Mouse (Mus musculus): Measurements from ENCODE around the gene P2rx1.

Gene P2rx1

DNA sequence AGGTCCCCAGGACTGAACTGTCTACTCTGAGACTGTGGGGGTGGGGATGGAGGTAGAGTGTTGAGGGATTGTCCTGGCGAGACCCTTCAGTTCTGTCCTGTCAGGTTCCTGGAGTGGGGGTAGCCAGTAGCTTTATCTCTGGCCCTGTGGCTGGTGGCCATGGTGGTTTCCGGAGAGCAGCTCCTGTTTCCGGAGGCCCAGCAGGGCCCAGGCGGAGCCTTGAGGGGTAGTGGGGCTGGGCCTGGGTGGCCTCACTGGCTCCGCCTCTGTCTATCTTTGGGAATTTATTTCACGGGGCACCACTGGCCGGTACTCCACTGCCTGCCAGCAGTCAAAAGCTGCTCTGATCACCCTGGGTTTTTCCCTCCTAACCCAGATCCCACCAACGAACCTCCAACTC, at the start of gene P2rx1:
Gene P2rx1, plus strand, starts transcription at position 333 of the 400 bp plus-strand sequence.
- DNase-seq: peak; percentile 60 to 72

DNA sequence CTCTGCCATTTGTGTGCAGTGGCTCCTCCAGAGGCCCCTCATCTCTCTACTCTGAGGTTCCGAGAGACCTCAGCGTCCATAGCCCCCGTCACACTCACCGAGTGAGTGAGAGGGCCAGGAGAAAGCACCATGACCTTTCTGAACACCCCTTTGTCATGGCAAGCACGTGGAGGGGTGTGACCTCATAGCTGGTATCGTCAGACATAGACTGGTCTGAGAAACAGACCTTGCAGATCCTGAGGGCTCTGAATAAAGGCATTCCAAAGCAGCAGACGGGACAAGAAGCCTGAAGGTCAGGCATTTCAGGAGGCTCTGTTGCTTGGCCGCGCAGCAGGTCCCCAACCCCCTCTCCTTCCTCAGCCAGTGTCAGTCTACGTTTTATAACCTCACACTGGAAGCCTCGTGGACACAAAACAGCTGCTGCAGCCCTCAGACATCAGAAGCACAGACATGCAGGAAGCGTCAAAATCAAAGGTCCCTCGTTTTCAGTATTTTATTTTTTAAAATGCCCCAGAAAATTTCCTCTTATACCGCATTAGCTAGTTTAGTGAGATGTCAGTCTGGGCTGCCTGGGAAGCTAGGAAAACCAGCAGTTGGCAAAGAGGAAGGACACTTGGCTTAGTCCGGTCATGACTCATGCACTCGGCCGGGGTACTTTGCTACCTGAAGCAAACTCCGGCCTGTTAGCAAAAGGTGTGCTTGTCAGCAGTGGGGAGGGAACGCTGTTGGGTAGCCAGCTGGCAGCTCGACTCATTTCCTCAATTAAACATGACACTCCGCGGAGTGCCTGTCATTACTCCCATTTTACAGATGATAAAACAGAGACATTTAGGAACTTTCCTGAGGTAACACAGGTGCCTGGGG, 47.5 kb upstream of the P2rx1 start:
- DNase-seq: peak in 1 of 2 experiments; percentile 71

DNA sequence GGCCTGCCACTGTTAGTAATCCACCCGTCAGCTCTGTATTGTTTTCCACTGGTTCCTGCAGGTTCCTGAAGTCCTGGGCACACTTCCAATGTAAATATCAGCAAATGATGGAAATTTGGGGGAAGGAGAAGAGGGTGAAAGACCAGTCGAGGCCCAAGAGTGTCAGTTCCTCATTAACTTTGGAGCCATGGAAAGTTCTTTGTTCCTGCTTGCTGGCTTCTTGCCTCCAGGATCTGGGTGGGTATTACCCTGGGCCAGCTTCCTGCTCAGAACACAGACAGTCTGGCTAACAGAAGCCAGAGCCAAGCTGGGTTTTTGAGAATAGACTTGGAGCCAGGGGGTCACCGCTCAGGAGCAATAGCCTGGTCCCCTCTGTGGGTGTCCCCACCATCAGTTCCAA, 46.7 kb upstream of the P2rx1 start:
- DNase-seq: peak; percentile 64 to 72

DNA sequence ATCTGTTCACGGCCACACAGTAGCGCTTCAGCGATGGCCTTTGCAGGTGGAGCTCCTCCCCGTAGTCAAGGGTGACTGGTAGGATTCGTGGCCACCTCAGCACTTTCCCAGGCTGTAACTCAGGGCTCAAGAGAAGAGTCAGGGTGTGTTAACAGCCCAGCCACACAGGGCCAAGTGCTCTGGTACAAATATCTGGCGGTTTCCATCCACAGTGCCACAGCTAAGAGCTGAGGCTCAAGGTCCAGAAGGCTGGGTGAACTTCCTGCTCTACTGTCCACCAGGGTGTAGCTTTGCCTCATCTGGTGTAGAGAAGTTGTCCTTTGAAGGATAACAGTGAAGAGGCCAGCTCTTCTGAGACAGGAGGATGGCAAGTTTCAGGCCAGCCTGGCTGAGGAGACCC, 46.2 kb upstream of the P2rx1 start:
- DNase-seq: no peak

DNA sequence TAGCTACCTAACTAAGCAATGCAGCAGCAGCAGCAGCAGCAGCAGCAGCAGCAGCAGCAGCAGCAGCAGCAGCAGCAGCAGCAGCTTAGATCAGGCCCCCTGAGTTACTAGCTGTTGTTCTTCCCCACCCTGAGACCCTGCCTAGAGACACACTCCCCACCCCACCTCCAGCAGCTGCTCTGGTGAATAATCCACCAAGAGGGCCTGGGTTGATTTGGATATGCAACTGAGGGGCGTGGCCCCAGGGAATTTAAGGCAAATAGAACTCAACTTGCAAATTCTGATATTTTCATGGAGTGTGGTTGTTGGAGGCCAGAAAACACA, 45.8 kb upstream of the P2rx1 start:
- DNase-seq: no peak

DNA sequence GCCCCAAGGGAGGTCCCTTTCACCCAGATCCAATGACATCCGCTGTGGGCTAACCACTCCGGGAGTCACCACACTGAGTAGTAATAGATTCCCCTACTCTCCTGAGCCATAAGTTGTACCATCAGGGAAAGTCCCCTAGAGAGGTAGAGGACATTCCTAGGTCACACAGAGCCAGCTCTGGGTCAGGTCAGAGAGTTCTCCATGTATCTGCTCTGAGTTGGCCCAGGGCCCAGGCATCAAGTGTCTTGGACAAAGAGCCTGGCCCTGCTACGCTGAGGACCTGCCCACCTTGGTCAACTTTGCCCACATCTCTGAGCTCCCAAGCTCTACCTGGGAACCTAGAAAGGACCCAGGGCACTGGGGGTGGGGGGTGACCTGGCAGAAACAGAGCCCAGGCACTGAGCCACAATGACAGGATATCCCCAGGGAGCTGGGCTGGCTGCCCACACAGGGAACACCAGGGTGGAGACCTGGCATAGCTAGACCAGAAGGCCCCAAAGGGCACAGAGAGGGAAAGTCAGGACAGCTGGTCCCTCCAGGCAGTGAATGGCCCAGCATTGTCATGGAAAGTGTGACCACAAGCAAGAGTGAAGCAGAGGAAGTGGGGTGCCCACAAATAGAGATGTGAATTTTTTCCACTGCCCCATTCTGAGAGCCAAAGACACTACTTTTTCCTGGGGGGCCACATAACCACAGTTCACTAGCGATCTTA, 45.3 kb upstream of the P2rx1 start:
- peak; percentile 77 to 90 for DNase-seq

DNA sequence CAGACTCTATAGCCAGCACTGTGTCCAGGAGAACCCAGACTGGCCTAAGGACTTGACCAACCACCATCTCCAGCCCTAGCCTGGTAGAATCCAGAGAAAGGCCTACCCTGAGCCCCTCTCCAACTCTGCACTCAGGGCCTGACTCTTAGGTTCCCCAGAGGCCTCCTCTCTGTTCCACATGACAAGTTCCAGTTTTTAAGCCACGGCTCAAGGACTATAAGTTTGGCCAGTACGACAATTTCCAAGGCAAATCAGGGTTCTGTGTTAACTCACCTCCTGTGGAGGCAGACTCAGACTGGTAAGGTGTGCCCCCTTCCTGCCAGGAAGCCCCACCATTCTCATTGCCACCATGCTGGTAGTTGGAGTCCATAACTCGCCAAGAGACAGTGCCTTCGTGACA, 44.7 kb upstream of the P2rx1 start:
- no peak for DNase-seq

DNA sequence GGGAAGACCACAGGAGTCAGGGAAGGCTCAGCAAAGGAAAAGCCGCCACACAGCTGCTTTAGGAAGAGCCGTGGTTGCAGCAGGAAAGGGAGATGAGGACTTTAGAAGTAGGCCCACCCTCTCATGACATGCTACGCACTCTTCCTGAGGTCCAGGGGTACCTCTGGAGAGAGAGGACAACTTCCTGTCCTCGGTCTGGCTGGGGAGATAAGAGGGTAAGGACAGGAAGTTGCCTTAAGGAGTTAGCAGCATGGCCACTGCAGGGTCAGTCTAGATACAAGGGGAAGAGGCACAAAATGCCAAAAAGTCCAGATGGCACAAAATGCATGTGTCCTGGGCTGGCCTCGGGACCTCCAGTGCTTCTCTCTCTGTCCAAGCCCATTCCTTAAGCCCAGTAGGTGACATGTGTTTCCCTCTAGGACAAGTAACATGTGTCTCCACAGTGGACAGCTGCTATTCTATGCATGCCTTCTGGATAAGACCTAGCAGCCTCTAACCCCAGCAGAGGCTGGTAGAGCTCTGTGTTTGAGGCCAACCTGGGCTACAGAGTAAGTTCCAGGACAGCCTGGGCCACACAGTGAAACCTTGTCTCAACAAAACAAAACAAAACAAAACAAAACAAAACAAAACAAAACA, 43.4 kb upstream of the P2rx1 start:
- DNase-seq: peak; percentile 48 to 62

DNA sequence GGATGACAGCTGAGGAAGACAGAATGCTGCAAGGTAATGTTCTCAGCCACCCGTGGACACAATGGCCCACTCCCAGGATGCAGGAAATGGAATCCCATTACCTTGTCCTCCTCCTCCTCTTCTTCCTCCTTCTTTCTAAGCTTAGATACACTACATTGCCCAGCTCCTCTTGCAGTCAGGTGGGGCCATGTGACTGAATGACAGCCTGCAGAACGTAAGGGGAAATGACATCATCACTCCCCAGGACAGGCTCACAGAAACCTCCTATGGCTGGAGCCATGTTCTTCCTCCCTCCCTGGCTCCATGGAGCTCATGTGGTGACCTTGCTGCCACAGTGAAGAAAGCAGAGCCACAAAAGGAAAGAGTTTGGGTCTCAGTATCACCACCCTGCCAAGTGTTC, 41.6 kb upstream of the P2rx1 start:
- no peak for DNase-seq

DNA sequence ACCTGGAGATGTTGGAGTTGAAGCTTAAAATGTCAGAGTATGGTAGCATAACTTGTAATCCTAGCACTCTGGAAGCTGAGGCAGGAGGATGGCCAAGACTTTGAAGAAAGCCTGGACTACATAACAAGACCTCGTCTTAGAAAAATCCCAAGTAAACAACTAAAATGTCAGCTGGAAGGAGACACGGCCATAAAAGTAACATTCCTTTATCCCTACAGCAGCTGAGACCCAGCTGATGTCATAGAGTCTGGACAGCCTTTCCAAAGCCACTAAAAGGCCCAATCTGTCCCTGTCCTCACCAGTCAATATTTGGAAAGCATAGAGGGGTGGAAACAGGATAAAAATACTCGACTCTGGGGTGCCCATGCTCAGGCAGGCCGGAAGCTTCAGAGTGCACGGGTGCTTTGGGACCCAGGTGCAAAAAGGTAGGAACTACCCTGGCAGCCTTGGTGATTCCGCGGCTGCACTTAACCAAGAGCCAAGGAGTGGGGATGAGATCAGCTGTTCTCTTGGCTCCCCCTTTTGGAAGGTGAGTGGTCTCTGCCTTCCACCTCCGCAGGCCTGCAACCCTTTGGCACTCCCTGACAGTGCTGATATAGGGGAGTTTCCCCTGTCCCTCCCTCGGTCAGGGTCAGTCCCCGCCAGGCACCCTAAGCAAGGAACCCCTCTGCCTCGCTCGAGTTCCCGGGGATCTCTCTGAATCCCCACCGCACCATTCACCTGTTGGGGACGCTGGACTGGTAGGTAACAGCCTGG, 38.8 kb upstream of the P2rx1 start:
- DNase-seq: no peak

DNA sequence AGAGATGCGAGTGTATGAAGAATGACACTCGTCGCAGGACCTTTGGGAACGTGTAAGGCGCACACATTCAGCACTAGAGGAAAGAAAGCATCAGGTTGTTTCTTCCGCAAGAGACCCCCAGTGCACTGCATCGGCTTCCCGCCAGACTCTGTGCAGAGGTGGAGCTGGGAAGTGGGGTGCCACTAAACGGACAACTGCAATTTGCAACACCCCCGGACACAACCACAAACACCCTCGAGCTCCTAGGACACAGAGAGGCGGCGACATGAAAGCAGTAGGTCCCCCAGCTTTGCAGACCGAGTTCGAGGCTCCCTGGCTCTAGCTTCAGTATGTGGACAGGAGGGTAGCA, 38.2 kb upstream of the P2rx1 start:
- DNase-seq: no peak

DNA sequence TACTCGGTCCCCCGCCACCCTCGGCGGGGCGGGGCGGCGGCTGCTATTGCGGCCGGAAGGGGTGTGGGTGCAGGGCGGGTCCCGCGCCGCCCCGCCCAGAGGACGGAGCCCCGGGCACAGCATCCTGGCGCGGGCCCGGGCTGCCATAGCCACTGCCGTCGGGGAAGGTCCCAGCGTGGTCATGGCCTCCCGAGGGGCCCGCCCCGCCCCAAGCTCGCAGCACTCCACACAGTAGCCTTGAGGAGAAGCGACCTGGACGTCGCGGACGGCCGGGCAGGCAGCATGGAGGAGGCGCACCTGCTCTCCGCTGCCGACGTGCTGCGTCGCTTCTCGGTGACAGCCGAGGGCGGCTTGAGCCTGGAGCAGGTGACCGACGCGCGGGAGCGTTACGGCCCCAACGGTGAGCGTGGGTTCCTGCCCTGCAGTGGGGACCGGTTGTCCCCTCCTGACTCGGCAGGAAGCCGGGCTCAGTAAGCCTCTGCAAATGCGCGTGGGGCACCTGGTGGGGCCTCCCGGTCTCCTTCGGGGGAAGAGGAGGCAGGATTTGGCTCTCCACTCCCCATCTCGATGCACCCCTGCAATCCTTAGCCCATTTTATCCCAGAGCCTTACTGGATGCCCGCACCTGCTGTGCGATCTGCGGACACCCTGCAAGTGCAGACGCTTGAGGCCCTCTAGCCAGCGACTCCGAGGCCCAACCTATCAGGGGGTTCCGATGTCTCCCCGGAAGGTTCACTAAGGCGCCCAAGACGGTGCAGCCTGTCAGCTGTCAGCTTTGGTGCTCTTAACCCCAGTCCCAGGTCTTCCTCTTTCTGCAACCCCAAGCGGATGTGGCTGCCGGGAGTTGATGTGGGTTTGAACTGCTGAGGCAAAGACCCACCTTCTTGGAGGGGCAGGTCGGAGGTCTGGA, 37.6 kb upstream of the P2rx1 start, which contains the start of gene Atp2a3:
Gene Atp2a3, plus strand, starts transcription at position 98 of the 909 bp plus-strand sequence.
- DNase-seq: peak; percentile 76 to 86

DNA sequence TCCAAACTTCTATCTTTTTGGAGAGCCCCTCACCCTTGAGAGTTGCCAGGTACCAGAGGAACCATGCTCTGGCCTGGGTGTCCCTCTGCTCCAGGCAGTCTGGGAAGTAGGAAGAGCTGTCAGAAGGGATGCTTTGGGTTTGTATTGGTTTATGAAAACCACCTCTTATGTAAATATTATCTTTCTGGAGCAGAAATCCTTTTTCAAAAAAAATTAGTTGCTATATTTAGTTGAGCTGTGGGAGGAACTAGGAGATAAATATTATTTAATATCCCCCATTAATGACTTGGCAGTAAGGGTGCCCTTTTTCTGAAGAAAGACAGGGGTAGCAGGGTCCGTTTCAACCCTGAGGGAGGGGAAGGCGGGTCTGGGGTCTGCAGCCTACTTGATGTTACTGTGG, 36.5 kb upstream of the P2rx1 start:
- DNase-seq: no peak

DNA sequence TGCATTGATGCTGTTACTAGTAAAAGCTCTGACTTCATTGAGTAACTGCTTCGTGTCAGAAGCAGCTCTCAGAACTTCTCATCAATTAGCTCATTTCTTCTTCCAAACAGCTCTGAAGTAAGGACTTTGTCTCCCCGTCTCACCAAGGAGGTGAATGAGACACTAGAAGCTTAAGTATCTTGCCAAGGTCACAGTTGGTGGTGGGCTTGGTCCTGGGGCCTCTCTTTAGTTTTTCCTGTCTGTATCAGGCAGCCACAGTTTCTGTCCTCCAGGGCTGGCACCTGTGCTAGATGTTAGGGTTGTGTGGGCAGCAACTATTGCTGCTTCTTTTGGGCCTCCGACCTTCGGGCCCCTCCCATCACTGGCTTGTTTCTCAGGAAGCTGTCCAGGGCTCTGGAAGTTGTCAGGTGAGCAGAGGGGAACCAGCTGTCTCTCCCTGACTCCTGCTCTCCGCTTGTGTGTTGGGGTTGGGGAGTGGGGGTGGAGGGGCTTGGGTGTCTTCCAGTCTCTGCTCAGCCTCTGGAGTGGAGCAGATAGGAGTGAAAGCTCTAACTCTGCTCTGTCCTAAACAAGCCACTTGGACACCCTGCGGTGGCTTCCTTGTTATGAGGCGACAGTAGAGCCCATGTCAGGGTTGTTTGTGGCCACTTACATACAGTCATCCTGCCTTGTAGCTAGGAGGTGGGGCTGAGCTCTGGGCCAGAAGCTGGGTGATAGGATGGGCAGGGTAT, 35.7 kb upstream of the P2rx1 start:
- DNase-seq: no peak

DNA sequence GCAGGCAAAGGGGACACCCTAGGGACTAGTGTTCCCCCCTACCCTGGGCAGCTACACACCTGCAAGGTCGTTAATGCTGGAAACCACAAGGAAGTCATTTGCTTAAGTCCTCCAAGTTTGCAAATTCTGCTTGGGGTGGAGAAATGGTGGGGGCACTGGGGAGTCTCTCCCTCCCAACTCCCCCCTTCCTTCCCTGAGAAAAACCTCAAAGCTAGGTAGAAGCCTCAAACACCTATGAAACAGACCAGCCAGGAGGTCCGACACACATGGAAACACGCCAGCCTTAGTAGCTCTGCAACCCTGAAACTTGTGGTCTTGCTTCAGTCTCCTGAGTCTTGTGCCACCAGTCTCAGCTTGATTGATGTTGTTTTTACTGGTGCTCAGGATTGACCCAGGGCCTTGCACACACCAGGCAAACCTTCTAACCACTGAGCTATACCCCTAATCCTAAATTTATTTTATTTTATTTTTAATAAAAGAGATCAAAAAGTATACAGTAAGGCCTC, 35.1 kb upstream of the P2rx1 start:
- DNase-seq: no peak

DNA sequence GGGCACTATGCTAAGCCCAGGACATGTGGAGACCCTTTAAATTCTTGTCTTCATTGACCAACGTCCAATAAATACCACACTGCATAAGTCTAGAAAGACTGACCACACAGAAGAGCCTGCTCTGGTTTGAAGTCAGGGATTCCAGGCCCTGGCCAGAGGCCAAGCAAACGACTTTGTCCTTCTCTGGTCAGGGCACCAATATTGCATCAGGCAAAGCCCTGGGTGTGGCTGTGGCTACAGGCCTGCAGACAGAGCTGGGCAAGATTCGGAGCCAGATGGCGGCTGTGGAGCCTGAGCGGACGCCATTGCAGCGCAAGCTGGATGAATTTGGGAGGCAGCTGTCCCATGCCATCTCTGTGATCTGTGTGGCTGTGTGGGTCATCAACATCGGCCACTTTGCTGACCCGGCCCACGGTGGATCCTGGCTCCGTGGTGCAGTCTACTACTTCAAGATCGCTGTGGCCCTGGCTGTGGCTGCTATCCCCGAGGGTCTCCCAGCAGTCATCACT, 23.9 kb upstream of the P2rx1 start:
- DNase-seq: no peak

DNA sequence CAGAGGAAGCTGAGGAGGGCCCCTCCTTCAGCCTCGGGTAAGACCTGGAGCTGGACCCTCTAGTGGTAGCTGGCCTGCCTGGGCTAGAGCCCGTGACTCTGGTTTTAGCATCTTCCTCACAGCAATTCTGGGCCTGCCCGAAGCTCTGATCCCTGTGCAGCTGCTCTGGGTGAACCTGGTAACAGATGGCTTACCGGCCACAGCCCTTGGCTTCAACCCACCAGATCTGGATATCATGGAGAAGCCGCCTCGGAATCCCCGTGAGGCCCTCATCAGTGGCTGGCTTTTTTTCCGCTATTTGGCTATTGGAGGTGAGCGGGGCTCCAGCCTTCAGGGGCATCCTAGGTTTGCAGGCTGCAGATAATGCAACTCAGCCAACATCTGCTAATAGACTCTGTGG, 16.4 kb upstream of the P2rx1 start:
- no peak for DNase-seq

DNA sequence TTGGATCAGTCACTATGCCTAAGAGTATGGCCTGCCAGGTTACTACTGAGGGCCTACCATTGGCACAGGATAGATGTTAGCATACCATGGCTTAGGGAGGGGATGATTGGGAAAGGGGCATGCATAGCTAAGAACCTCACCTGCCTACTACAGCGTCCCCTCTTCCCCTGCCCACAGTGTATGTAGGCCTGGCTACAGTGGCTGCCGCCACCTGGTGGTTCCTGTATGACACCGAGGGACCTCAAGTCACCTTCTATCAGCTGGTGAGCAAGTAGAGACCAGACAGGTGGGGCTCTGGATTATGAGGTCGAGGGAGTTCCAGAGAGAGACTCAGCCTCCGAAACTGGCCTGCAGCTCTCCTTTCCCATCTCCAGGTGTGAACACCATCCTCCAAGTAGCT, 15.6 kb upstream of the P2rx1 start:
- peak in 1 of 2 experiments; percentile 35 for DNase-seq

DNA sequence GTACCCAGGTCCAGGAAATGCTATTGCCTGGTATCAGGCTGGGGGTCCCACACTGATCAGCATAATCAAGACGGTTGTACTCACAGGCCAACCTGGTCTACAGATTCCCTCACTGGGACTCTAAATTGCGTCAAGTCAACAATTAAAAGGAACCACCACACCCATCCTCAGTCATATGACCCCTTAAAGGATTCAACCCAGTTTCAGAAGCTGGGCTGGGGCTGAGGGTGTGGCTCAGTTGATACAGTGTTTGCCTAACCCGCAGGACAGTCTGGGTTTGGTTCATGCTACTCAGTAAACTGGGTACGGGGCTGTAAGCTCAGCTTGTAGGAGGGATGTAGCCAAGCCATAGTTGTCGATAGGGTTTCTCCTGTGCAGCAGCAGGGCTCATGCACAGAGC, 12.2 kb upstream of the P2rx1 start:
- DNase-seq: no peak

DNA sequence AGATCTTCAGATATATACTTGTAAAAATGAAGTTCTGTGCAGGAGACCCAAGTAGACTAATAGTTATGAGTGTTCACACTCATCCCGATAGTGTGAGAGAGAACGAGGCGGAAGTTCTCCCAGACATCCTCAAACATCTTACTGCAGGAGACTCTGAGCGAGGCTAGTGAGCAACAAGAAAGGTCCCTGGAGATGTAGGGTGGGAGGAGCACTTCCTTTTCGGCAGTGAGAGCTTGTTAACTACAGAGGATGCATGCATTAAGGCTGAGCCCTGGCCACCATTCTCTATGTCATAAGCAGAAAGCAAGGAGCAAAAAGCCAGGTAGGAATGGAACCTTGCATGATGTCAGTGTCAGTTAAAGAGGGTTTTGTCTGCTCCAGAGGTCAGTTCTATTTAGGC, 11.7 kb upstream of the P2rx1 start:
- DNase-seq: no peak

DNA sequence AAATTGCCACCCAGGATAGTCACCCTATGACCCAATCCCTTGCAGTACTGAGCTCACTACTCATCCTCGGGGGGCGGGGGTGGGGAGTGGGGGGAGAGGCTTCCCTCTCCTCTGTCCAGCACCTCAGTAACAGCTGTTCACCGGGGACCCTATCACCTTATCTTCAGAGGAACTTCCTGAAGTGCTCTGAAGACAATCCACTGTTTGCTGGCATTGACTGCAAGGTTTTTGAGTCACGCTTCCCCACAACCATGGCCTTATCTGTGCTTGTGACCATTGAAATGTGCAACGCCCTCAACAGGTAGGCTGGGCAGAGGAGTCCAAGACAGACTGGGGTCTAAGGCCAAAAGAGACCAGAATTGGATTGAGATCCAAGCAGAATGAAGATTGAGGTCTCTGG, 11.1 kb upstream of the P2rx1 start:
- no peak for DNase-seq
